Mouse (Mus musculus): ENCODE data around the gene Trmt11. TPM values are rescaled to one million over a fixed set of nuclear protein-coding genes. Genes with fewer than 3 reads are reported as not detected.

The Trmt11 gene
- polyA plus RNA-seq, 1 experiment from 2014 or later = 31.6 TPM

DNA sequence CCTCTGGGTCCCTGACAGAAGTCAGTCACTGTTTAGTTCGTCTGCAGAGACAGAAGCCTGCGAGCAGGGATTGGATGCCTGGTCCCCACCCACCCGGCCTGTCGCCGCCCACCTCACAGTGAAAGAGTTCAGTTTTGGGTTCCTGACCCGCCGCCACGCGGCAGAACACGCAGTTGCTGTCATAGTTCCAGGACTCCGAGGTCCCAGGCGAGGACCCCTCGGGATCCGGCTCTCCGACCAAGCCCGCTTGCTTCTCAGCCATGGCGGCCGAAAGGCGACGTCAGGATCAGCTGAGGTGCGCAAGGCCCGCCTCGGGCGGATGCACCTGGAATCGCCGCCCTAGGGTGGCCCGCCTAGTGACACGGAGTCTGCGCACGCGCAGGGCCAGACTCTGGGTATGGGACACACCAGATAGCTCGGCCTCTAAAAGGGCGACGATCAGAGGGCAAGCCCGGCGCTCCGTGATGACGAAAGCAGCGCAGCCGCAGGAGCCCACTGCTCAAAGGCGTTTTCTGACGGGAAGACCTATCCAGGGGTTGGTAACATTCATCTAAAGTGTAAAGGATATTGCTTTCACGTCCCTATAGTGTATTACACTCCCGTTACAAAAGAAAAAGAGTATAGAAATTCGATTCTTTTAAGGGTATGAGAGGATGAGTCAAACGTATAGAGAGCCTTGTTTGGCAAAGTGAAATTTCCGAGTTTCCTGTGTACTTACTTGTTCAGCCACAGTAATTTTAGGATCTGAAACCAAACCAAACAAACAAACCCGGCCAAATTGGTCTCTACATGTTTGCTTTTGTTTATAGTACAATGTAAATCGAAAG, 17.8 kb upstream of the Trmt11 start:
- Histone ChIP-seq H3K4me2 (peak overlapping the region; percentile 70), H3K27ac (peak overlapping the region; percentile 81), H3K27me3 (no peaks in the 10 kb centered on the region), H3K36me3 (ENCODE audit: poor library complexity, severe bottlenecking) (no peaks in the 10 kb centered on the region), H3K4me3 (peak overlapping the region; percentile 64), H3K4me1 (peaks cover 8% of the 10 kb centered on the region), H3K9ac (peak overlapping the region; percentile 70), H3K9me3 (replicated peaks) (no peaks in the 10 kb centered on the region)
- WGBS = 1% methylated on average over 49 of the region's 49 CpGs
- peak; percentile 100 for ATAC-seq

DNA sequence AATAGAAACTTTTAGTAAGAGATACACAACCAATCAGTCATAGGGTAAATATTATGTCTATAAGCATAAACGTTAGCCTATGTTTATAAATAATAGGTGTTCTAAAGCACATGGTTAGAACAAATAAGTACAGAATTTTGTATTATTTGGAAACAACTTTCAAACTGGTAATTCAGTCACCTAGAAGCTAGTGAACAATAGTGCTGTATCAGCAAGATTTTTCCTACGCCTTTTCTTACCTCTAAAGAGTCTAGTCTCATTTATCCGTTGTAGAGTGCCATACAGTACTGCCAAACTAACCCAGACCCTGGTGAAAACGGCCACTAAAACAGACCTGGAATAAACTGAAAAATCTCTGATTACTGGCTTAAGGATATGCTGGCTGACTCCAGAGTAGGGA, 12.5 kb upstream of the Trmt11 start:
- Histone ChIP-seq H3K4me1 (peaks cover 8% of the 10 kb centered on the region), H3K4me3 (no peak overlapping the region), H3K9ac (no peak overlapping the region), H3K4me2 (no peak overlapping the region), H3K9me3 (replicated peaks) (no peaks in the 10 kb centered on the region), H3K36me3 (ENCODE audit: poor library complexity, severe bottlenecking) (peaks cover 12% of the 10 kb centered on the region; the same call in 1 of the 2 replicates), H3K27ac (no peak overlapping the region), H3K27me3 (no peaks in the 10 kb centered on the region)
- ATAC-seq = no peak
- 90% methylated on average over 4 of the region's 4 CpGs for WGBS

DNA sequence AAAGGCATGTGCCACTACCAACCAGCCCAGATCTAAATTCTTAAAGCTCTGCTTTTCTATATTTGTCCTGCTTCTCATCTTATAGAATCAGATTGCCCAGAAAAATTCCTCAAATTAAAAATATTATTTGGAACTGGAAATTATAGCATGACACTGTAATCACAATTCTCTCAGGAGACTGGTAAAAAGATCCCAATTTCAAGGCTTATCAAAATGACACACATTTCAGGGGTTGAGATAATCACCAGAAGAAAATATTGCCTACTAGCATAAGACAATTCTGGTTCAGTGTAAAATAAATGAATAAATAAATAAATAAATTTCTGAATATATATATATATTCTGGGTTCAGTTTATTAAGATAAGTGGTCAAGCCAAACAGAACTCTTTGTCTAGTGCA, 9.1 kb upstream of the Trmt11 start:
- Histone ChIP-seq H3K9ac (no peak overlapping the region), H3K36me3 (ENCODE audit: poor library complexity, severe bottlenecking) (peaks cover 19% of the 10 kb centered on the region; the same call in 1 of the 2 replicates), H3K4me3 (no peak overlapping the region), H3K4me2 (no peak overlapping the region), H3K9me3 (replicated peaks) (no peaks in the 10 kb centered on the region), H3K27ac (no peak overlapping the region), H3K27me3 (no peaks in the 10 kb centered on the region), H3K4me1 (no peaks in the 10 kb centered on the region)
- no peak for ATAC-seq

DNA sequence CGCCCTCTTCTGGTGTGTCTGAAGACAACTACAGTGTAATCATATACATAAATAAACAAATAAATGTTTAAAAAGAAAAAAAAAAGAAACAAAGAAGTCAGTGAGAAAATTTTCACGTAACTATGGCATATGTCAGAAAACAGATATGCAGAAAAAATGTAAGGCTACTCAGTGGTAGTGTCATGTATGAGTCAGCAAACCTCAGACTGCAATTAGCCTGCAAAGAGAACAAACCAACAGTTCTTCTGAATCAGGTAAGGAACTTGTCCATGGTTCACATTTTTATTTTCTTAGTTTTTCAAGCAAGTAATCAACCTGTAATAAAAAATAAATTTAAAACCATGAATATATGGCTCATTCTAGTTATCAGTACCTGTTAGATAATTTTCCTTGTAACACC, 7.6 kb upstream of the Trmt11 start:
- Histone ChIP-seq H3K27ac (no peak overlapping the region), H3K36me3 (ENCODE audit: poor library complexity, severe bottlenecking) (peaks cover 19% of the 10 kb centered on the region; the same call in 1 of the 2 replicates), H3K4me1 (no peaks in the 10 kb centered on the region), H3K9me3 (replicated peaks) (no peaks in the 10 kb centered on the region), H3K9ac (no peak overlapping the region), H3K27me3 (no peaks in the 10 kb centered on the region), H3K4me3 (no peak overlapping the region), H3K4me2 (no peak overlapping the region)
- 78% methylated on average over 2 of the region's 2 CpGs for WGBS
- ATAC-seq = no peak

DNA sequence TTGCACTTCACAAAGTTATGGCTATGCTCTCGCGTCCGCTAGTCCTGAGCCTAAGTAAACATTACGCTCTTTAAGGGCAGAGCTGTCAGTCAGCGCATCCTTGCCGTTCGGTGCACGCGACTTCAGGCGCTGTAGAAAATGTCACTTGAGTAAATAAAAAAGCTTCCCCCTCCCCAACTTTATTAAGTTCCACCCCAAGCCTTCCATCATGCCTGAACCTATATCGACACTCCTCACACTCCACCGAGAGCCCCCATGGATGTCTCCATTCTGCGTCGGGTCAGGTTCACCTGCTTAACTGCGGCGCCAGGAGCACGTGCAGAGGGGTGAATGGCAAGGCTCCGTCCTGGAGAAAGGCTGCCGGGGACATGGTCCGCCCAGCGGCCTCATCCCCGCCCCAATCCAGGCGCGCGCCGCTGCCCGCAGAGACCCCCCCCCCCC, 435 bp downstream of the Trmt11 start:
- H3K4me3 ChIP-seq = peak overlapping the region; percentile 79
- H3K4me1 ChIP-seq = peaks cover 12% of the 10 kb centered on the region
- under 1% methylated on average over 22 of the region's 27 CpGs for WGBS
- peak overlapping the region; percentile 80 for H3K9ac ChIP-seq
- ATAC-seq = peak; percentile 82
- H3K27ac ChIP-seq = peak overlapping the region; percentile 82
- H3K4me2 ChIP-seq = peak overlapping the region; percentile 76
- H3K9me3 ChIP-seq (replicated peaks) = no peaks in the 10 kb centered on the region
- H3K27me3 ChIP-seq = no peaks in the 10 kb centered on the region
- peaks cover 21% of the 10 kb centered on the region for H3K36me3 ChIP-seq (ENCODE audit: poor library complexity, severe bottlenecking)

DNA sequence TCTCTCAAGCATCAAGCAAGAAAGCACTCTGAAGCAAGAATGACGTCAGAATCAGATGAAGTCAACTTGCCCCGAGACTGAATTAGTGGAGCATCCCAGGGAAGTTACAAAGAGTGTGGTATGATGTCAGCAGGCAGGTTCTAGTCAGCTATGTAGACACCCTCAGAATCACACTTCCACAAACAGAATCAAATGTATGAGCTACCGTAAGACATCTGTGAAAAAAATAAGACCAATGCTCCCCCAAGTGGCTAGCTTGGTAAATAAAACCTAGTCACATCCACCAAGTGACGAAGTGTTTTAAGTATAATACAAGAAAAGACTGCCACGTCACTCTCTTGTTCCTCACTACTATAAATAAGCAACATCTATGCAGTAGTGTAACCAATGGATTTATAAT, 13.5 kb downstream of the Trmt11 start:
- Histone ChIP-seq H3K4me3 (no peak overlapping the region), H3K36me3 (ENCODE audit: poor library complexity, severe bottlenecking) (peaks cover 47% of the 10 kb centered on the region), H3K4me1 (no peaks in the 10 kb centered on the region), H3K9me3 (replicated peaks) (no peaks in the 10 kb centered on the region), H3K27ac (no peak overlapping the region), H3K9ac (no peak overlapping the region), H3K4me2 (no peak overlapping the region), H3K27me3 (no peaks in the 10 kb centered on the region)
- 63% methylated on average over 5 of the region's 5 CpGs for whole genome bisulfite sequencing
- ATAC-seq = peak; percentile 66

DNA sequence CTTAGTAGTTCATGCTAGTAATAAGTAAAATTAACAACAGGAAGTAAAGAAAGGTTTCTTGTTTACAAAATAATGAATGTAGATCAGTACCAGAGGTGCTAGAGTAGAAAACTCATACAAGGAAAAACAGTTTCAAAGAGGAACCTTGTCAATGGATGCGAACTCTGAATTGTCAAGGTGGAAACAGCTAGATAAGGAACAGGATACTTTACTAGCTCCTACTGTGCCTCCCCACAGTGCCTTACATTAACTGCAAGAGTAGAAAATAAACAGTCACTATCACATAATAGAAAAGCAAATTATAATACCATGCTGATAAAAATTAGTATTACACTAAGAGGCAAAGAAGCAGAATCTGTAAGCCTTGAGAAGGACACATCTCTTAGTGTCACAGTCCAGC, 14.9 kb downstream of the Trmt11 start:
- 93% methylated on average over 1 of the region's 1 CpGs for whole genome bisulfite sequencing
- Histone ChIP-seq H3K27ac (no peak overlapping the region), H3K4me1 (no peaks in the 10 kb centered on the region), H3K9me3 (replicated peaks) (no peaks in the 10 kb centered on the region), H3K27me3 (no peaks in the 10 kb centered on the region), H3K36me3 (ENCODE audit: poor library complexity, severe bottlenecking) (peaks cover 47% of the 10 kb centered on the region), H3K9ac (no peak overlapping the region), H3K4me3 (no peak overlapping the region), H3K4me2 (no peak overlapping the region)
- no peak for ATAC-seq

DNA sequence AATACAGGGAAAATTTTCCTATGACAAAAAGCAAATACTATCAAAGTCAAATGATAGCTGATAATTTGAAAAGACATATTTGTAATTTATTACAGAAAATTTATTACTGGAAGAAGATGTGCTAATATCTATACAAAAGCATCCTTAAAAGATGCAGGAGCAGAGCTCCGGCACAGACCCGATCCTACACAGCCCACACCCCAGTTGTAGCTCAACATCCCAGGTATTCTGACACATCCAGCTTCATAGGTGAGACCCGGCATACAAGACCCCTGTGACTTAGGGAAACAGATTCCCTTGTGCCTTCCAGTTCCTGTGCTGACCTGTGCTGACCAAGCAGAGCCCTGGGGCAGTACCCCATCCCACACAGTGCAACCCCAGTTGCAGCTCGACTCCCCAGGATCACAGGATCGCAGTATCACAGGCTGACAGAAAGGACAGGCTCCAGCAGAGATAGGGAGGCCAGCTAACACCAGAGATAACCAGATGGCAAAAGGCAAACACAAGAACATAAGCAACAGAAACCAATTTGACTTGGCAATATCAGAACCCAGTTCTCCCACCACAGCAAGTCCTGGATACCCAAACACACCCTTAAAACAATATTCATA, 22.8 kb downstream of the Trmt11 start:
- Histone ChIP-seq H3K27ac (no peak overlapping the region), H3K9ac (no peak overlapping the region), H3K4me1 (no peaks in the 10 kb centered on the region), H3K4me2 (no peak overlapping the region), H3K36me3 (ENCODE audit: poor library complexity, severe bottlenecking) (peaks cover 17% of the 10 kb centered on the region), H3K9me3 (replicated peaks) (no peaks in the 10 kb centered on the region), H3K4me3 (no peak overlapping the region), H3K27me3 (no peaks in the 10 kb centered on the region)
- ATAC-seq = no peak
- 96% methylated on average over 5 of the region's 5 CpGs for WGBS

DNA sequence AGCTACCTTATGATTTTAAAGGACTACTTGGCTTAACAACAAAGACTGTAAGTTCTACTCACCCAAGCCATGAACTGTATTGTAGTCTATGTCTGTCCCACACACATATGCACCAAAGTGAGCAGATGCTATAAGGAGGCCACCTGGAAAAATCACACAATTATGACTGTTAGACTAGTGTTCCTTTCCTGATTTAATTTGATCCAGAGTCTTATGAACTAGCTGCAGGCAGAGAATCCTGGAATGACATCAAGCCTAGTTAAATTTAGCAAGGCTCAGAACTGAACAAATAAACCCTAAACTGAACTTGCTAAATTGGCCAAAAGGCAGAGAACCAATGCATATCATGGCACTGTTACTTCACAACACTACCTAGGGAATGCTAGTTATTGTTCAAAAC, 34.2 kb downstream of the Trmt11 start:
- no peak overlapping the region for H3K4me3 ChIP-seq
- no peak overlapping the region for H3K4me2 ChIP-seq
- no peak overlapping the region for H3K9ac ChIP-seq
- H3K27me3 ChIP-seq = no peaks in the 10 kb centered on the region
- ATAC-seq = no peak
- no peaks in the 10 kb centered on the region for H3K4me1 ChIP-seq
- no peaks in the 10 kb centered on the region for H3K9me3 ChIP-seq (replicated peaks)
- H3K27ac ChIP-seq = no peak overlapping the region
- H3K36me3 ChIP-seq (ENCODE audit: poor library complexity, severe bottlenecking) = peaks cover 30% of the 10 kb centered on the region

DNA sequence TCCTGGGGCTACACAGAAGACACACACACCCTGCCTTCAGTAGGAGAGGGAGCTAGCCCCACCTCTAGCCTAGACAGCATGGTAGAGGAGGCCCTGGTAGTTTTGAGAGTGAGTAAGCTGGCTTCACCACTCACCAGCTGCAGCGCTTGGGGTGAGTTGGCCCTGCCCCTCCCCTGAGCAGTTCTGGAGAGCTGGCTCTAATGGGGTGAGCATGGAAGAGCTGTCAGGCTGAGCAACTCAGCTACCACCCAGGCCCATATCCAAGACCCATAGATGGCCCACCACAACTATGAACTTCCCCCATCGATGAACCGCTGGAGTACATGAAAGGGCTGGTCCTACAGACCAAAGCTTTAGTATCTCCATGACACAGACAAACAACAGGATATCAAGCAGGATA, 35.9 kb downstream of the Trmt11 start:
- WGBS = 91% methylated on average over 3 of the region's 3 CpGs

DNA sequence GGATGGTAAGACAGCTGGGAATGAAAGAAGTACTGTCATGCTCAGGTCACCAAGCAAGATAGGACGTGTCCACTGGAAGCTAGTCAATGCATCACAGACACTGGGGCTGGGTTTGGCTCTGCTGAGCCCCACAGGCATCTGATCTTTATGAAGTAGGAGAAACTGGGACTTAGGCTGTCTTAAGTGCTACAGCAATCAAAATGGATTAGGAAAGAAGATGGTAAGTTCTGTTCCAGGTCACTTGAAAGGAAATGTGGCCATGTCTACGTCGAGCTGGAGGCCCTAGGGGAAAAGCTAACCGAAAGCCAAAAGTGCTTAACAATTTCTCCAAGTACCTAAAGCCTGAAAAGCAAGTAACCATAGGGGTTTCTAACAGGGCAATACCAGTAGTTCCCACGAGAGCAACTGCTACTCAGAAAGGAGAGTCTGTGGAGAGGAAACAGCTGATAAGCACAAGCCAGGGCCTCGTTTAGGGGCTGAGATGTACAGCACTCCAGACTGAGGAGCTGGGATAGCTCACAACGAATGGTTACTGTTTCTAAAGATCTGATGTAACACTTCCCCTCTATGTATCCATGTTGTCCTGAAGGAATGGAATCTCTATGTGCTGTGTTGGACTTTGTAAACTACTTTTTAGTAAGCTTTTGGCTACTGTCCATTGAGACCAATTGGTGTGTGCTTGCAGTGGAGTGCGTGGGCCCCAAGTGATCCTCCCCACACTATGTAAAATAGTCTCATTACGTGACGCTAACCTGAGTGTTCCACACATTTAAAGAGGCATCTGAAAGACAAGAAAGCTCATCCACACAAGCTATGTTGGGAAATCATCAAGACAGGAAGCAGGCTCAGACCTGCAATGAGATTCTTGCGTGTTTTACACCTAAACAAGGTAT, 44.6 kb downstream of the Trmt11 start:
- Histone ChIP-seq H3K4me3 (no peak overlapping the region), H3K27ac (no peak overlapping the region), H3K36me3 (ENCODE audit: poor library complexity, severe bottlenecking) (peaks cover 49% of the 10 kb centered on the region), H3K9me3 (replicated peaks) (no peaks in the 10 kb centered on the region), H3K4me1 (no peaks in the 10 kb centered on the region), H3K9ac (no peak overlapping the region), H3K4me2 (no peak overlapping the region), H3K27me3 (no peaks in the 10 kb centered on the region)
- no peak for ATAC-seq
- 91% methylated on average over 11 of the region's 11 CpGs for WGBS

More for the DNA sequence above, 35.9 kb downstream of the Trmt11 start:
- ATAC-seq = no peak
- no peak overlapping the region for H3K4me2 ChIP-seq
- H3K9me3 ChIP-seq (replicated peaks) = no peaks in the 10 kb centered on the region
- H3K4me3 ChIP-seq = no peak overlapping the region
- H3K27ac ChIP-seq = no peak overlapping the region
- H3K9ac ChIP-seq = no peak overlapping the region
- no peaks in the 10 kb centered on the region for H3K4me1 ChIP-seq
- H3K27me3 ChIP-seq = no peaks in the 10 kb centered on the region
- H3K36me3 ChIP-seq (ENCODE audit: poor library complexity, severe bottlenecking) = peaks cover 34% of the 10 kb centered on the region

DNA sequence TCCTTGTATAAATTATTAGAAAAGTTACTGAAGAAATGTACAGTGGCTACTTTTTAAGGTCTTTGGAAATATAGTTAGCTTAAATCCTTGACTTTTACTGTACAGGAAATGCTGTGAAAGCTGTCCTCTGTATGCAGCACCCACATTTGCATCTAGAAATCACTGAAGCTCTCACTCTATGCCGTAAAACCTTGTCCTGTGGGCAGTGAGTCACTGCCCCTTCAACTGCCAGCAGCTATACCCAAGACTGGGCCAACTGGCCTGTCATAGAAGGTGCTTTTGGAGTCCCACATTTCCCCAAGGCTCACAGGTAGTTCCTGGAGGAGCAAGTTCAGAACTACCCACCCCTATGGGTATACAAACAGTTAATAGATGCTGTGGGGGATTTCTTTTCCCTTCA, 48.2 kb downstream of the Trmt11 start:
- 97% methylated on average over 1 of the region's 1 CpGs for WGBS
- H3K4me3 ChIP-seq = no peak overlapping the region
- H3K27ac ChIP-seq = no peak overlapping the region
- H3K9ac ChIP-seq = no peak overlapping the region
- no peak overlapping the region for H3K4me2 ChIP-seq
- no peaks in the 10 kb centered on the region for H3K9me3 ChIP-seq (replicated peaks)
- peaks cover 48% of the 10 kb centered on the region for H3K36me3 ChIP-seq (ENCODE audit: poor library complexity, severe bottlenecking)
- no peak for ATAC-seq
- no peaks in the 10 kb centered on the region for H3K4me1 ChIP-seq
- H3K27me3 ChIP-seq = no peaks in the 10 kb centered on the region
